8 mouse cellular contexts compared by ENCODE assay signal in the genomic region with DNA sequence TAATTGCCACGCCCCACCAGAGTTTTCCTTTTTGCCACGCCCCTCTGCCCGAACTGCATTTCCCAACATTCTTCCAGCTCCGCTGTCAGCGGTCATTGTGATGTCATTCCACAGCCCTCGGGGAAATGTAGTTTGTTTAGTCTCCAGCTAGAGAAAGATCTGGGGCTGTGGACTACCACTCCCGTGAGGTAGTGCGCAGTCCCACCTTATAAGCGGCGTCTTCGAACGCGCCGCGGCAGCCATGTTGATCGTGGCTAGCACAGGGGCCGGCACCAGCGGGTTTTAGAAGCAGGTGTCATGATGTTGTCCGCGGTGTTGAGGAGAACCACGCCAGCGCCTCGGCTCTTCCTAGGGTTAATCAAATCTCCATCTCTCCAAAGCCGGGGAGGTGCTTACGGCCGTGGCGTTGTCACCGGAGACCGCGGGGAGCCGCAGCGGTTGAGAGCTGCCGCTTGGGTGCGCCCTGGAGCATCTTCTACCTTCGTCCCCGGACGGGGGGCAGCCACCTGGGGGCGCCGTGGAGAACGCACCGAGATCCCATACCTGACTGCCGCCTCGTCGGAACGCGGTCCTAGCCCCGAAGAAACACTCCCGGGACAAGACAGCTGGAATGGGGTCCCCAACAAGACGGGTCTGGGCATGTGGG. TPM values are rescaled to one million over a fixed set of nuclear protein-coding genes. Genes with fewer than 3 reads are reported as not detected.
A peak's percentile ranks its signal among the peaks of the same experiment; 100 is the strongest.
DNase-seq lines count a peak whose midpoint lies in the region; ATAC-seq and TF ChIP-seq lines count a peak whose summit lies in the region.

A gene (plus strand): TSS at position 120 of the 646 bp plus-strand sequence.

- no peaks in the 10 kb centered on the region for H3K79me2 ChIP-seq in CH12.LX (replicated peaks; ENCODE audit: control insufficient read depth, extremely low read depth, insufficient read depth, poor library complexity, severe bottlenecking)

- in situ Hi-C loops in CH12.LX (cut with MboI; ENCODE audit: low pct_ligation_motif_present, low pct_unique_long_range_greater_than_20kb, low sequenced_read_pairs), result loop anchor here (5.0 to 25.0 kb wide), 3 partner anchors 184 to 599 kb away; a partner anchor contains a TSS

- peak within 1 kb of the TSS; percentile 62 for H3K9ac ChIP-seq in CH12.LX (ENCODE audit: insufficient read depth, low read depth)
- peak within 1 kb of the TSS; percentile 61 for H3K9ac ChIP-seq in forebrain, embryonic 11.5 days (ENCODE audit: low read length)
- peak within 1 kb of the TSS; percentile 73 for H3K9ac ChIP-seq in heart, embryonic 16.5 days (ENCODE audit: low read length)
- peak within 1 kb of the TSS; percentile 56 for H3K9ac ChIP-seq in liver, embryonic 15.5 days
- peak within 1 kb of the TSS; percentile 36; the same call in 1 of the 2 replicates for H3K9ac ChIP-seq in neural tube, embryonic 12.5 days

- H3K4me3 ChIP-seq in CH12.LX (replicated peaks in 1 of 3; ENCODE audit: low read depth in 2 of 3, low read length in 2 of 3, poor library complexity in 1 of 3), result peak within 1 kb of the TSS; percentile 63 to 82 (median 77)
- peak within 1 kb of the TSS; percentile 67 for H3K4me3 ChIP-seq in forebrain, embryonic 11.5 days (ENCODE audit: low read depth, low read length)
- H3K4me3 ChIP-seq in heart, embryonic 16.5 days (ENCODE audit: low read length), result peak within 1 kb of the TSS; percentile 80
- peak within 1 kb of the TSS; percentile 67 for H3K4me3 ChIP-seq in liver, embryonic 15.5 days (replicated peaks)
- H3K4me3 ChIP-seq in neural tube, embryonic 12.5 days, result peak within 1 kb of the TSS; percentile 56

- peak; percentile 21 to 99; a peak in 3 of 4 replicates for TF ChIP-seq CTCF in CH12.LX (conservative IDR thresholded peaks at IDR 0.05 in 1 of 2, IDR thresholded peaks at IDR 0.05 in 1 of 2; ENCODE audit: low read depth in 2 of 2, low read length in 2 of 2)

- TF ChIP-seq POLR2A in CH12.LX (IDR thresholded peaks at IDR 0.05; ENCODE audit: low read depth, low read length), result peak; percentile 76; the same call in 1 of the 2 replicates

- peak; percentile 99 for ATAC-seq in forebrain, embryonic 11.5 days (replicated peaks; ENCODE audit: low FRiP score)
- peak; percentile 98 for ATAC-seq in heart, embryonic 16.5 days (replicated peaks; ENCODE audit: extremely low read depth, insufficient read depth, low FRiP score)
- ATAC-seq in liver, embryonic 15.5 days (ENCODE audit: insufficient read depth), result peak; percentile 97
- ATAC-seq in neural tube, embryonic 12.5 days (ENCODE audit: low FRiP score, low read depth), result peak; percentile 97

- TF ChIP-seq RAD21 in CH12.LX (IDR thresholded peaks at IDR 0.05; ENCODE audit: low read depth, low read length), result no peak

- DNase-seq in CH12.LX (ENCODE audit: extremely low read depth), result peak; percentile 96
- peak; percentile 90 for DNase-seq in c-Kit-positive CD71-positive TER-119-negative erythroid progenitor cells, embryonic 14.5 days (ENCODE audit: low read depth)
- DNase-seq in forebrain, embryonic 11.5 days (ENCODE audit: low spot score), result peak; percentile 93
- peak; percentile 94 to 98 for DNase-seq in kidney, postnatal 36 days
- DNase-seq in telencephalon, adult 2 months (ENCODE audit: low read depth, low spot score), result peak; percentile 98

- peaks cover 4% of the 10 kb centered on the region for H3K27me3 ChIP-seq in CH12.LX (replicated peaks)
- no peaks in the 10 kb centered on the region for H3K27me3 ChIP-seq in forebrain, embryonic 11.5 days (ENCODE audit: control insufficient read depth, insufficient read depth, low read length)
- H3K27me3 ChIP-seq in heart, embryonic 16.5 days (ENCODE audit: control insufficient read depth, insufficient read depth, low read length), result no peaks in the 10 kb centered on the region
- 0 out of 2 replicates have a peak, but pooled peaks cover 3% of the 10 kb centered on the region for H3K27me3 ChIP-seq in liver, embryonic 15.5 days
- H3K27me3 ChIP-seq in neural tube, embryonic 12.5 days (replicated peaks), result no peaks in the 10 kb centered on the region

- 2% methylated on average over 49 of the region's 49 CpGs for WGBS in forebrain, embryonic 11.5 days
- WGBS in heart, embryonic 16.5 days, result under 1% methylated on average over 49 of the region's 49 CpGs
- WGBS in liver, embryonic 15.5 days (ENCODE audit: insufficient replicate concordance), result under 1% methylated on average over 49 of the region's 49 CpGs
- WGBS in neural tube, embryonic 12.5 days, result 1% methylated on average over 49 of the region's 49 CpGs

- no peak for TF ChIP-seq EP300 in CH12.LX (IDR thresholded peaks at IDR 0.05; ENCODE audit: low read length)

- dilution Hi-C loops in CH12.LX (cut with MboI; ENCODE audit: extremely low pct_ligation_motif_present, extremely low pct_unique_long_range_greater_than_20kb, low sequenced_read_pairs), result no loop called here

- peak within 1 kb of the TSS; percentile 97 for H3K4me2 ChIP-seq in CH12.LX (ENCODE audit: insufficient read depth, low read depth, poor library complexity, severe bottlenecking)
- peak within 1 kb of the TSS; percentile 51 for H3K4me2 ChIP-seq in forebrain, embryonic 11.5 days (ENCODE audit: low read depth, low read length, severe bottlenecking)
- peak within 1 kb of the TSS; percentile 87 for H3K4me2 ChIP-seq in heart, embryonic 16.5 days (ENCODE audit: low read depth, low read length)
- peak within 1 kb of the TSS; percentile 68 for H3K4me2 ChIP-seq in liver, embryonic 15.5 days
- H3K4me2 ChIP-seq in neural tube, embryonic 12.5 days (replicated peaks), result peak within 1 kb of the TSS; percentile 63

- peaks cover 6 to 37% of the 10 kb centered on the region in 2 experiments; a peak in 3 of 4 replicates for H3K4me1 ChIP-seq in CH12.LX (ENCODE audit: control insufficient read depth in 1 of 2, insufficient read depth in 2 of 2)
- H3K4me1 ChIP-seq in forebrain, embryonic 11.5 days (replicated peaks; ENCODE audit: control insufficient read depth, insufficient read depth, low read length), result peaks cover 3% of the 10 kb centered on the region; the same call in 1 of the 2 replicates
- peaks cover 13% of the 10 kb centered on the region for H3K4me1 ChIP-seq in heart, embryonic 16.5 days (ENCODE audit: control insufficient read depth, insufficient read depth, low read length)
- H3K4me1 ChIP-seq in liver, embryonic 15.5 days (replicated peaks), result peaks cover 22% of the 10 kb centered on the region
- peaks cover 14% of the 10 kb centered on the region for H3K4me1 ChIP-seq in neural tube, embryonic 12.5 days

- peaks cover 3% of the 10 kb centered on the region for H3K9me3 ChIP-seq in CH12.LX (replicated peaks; ENCODE audit: low read length)
- no peaks in the 10 kb centered on the region for H3K9me3 ChIP-seq in forebrain, embryonic 11.5 days (ENCODE audit: control insufficient read depth, low read length)
- H3K9me3 ChIP-seq in heart, embryonic 16.5 days (replicated peaks; ENCODE audit: control insufficient read depth, low read length), result no peaks in the 10 kb centered on the region; the same call in 1 of the 2 replicates
- no peaks in the 10 kb centered on the region for H3K9me3 ChIP-seq in liver, embryonic 15.5 days (replicated peaks)
- H3K9me3 ChIP-seq in neural tube, embryonic 12.5 days, result no peaks in the 10 kb centered on the region

- peaks cover 0 to 28% of the 10 kb centered on the region in 2 experiments for H3K36me3 ChIP-seq in CH12.LX (replicated peaks in 1 of 2; ENCODE audit: control insufficient read depth in 1 of 2, insufficient read depth in 1 of 2, low read length in 1 of 2)
- H3K36me3 ChIP-seq in forebrain, embryonic 11.5 days (ENCODE audit: control insufficient read depth, insufficient read depth, low read length), result no peaks in the 10 kb centered on the region
- no peaks in the 10 kb centered on the region for H3K36me3 ChIP-seq in heart, embryonic 16.5 days (ENCODE audit: control insufficient read depth, insufficient read depth)
- no peaks in the 10 kb centered on the region for H3K36me3 ChIP-seq in liver, embryonic 15.5 days (replicated peaks)
- H3K36me3 ChIP-seq in neural tube, embryonic 12.5 days, result no peaks in the 10 kb centered on the region; the same call in 1 of the 2 replicates

- no peak within 1 kb of the TSS for H3K27ac ChIP-seq in CH12.LX (ENCODE audit: insufficient read depth, low read depth)
- H3K27ac ChIP-seq in forebrain, embryonic 11.5 days (ENCODE audit: low read depth, low read length), result no peak within 1 kb of the TSS
- peak within 1 kb of the TSS; percentile 66 for H3K27ac ChIP-seq in heart, embryonic 16.5 days (ENCODE audit: low read length)
- peak within 1 kb of the TSS; percentile 64; the same call in 1 of the 2 replicates for H3K27ac ChIP-seq in liver, embryonic 15.5 days (replicated peaks)
- no peak within 1 kb of the TSS for H3K27ac ChIP-seq in neural tube, embryonic 12.5 days

TF ChIP-seq in CH12.LX, 34 proteins besides CTCF, POLR2A, EP300 and RAD21 (continues in another document):
- TF ChIP-seq UBTF (IDR thresholded peaks at IDR 0.05; ENCODE audit: low read depth, low read length) (no peak), ZNF384 (IDR thresholded peaks at IDR 0.05; ENCODE audit: low read depth, low read length) (no peak), USF1 (IDR thresholded peaks at IDR 0.05; ENCODE audit: low read depth, low read length) (no peak), ZKSCAN1 (IDR thresholded peaks at IDR 0.05; ENCODE audit: borderline replicate concordance, low read depth, low read length) (no peak), ETS1 (conservative IDR thresholded peaks at IDR 0.05; ENCODE audit: low read depth, low read length) (no peak), MEF2A (IDR thresholded peaks at IDR 0.05; ENCODE audit: borderline replicate concordance, low read depth, low read length) (no peak), MAX (IDR thresholded peaks at IDR 0.05; ENCODE audit: low read length) (peak; percentile 46; the same call in 1 of the 2 replicates), KAT2A (IDR thresholded peaks at IDR 0.05; ENCODE audit: insufficient replicate concordance, low read length) (peak; percentile 100), JUN (IDR thresholded peaks at IDR 0.05; ENCODE audit: insufficient read depth, low read depth, low read length) (0 out of 2 replicates have a peak, but pooled peaks have one; percentile 23), ZMIZ1 (IDR thresholded peaks at IDR 0.05; ENCODE audit: low read depth, low read length) (no peak), SIN3A (IDR thresholded peaks at IDR 0.05; ENCODE audit: low read length) (peak; percentile 73), E2F4 (IDR thresholded peaks at IDR 0.05; ENCODE audit: insufficient replicate concordance, low read depth, low read length) (no peak), CHD2 (IDR thresholded peaks at IDR 0.05; ENCODE audit: low read length) (peak; percentile 86)

RNA-seq across cellular contexts. Expression of the gene that starts here (rescaled TPM):
- total RNA-seq in CH12.LX (2012; rRNA removed) (48.9 and 68.4 TPM in 2 replicates), CH12.LX (2014; rRNA removed) (41.7 and 46.0 TPM in 2 replicates)
- polyA plus RNA-seq in CH12.LX (2012; ENCODE audit: insufficient read length, low read depth), result 25.5 and 29.4 TPM in 2 replicates
- polyA plus RNA-seq in forebrain, embryonic 11.5 days (2014; fragmentation: Nextera tagmentation; extraction: Ambion mirVana), result 43.5 and 47.5 TPM in 2 replicates
- 48.2 and 56.9 TPM in 2 replicates for polyA plus RNA-seq in heart, embryonic 16.5 days (2015; fragmentation: Nextera tagmentation; extraction: Ambion mirVana)
- polyA plus RNA-seq in liver, embryonic 15.5 days (2015; fragmentation: Nextera tagmentation; extraction: Ambion mirVana), result 23.2 and 23.9 TPM in 2 replicates
- 33.8 and 41.0 TPM in 2 replicates for polyA plus RNA-seq in neural tube, embryonic 12.5 days (2016; fragmentation: Nextera tagmentation; extraction: Ambion mirVana)

Comparison
In these comparisons a context has a peak if more than half of its experiments do, and no peak if none do; other contexts are left out.
1. H3K27ac ChIP-seq: peak in heart, embryonic 16.5 days (single experiment) and liver, embryonic 15.5 days (single experiment); none in CH12.LX (single experiment), forebrain, embryonic 11.5 days (single experiment) and neural tube, embryonic 12.5 days (single experiment).
2. Peak in every context shown above with its lines, with median percentiles within 50 percentile points of each other: DNase-seq, H3K4me2 ChIP-seq, H3K4me3 ChIP-seq, H3K9ac ChIP-seq and ATAC-seq.